Mouse (Mus musculus): ENCODE data around the gene Mettl27. TPM values are rescaled to one million over a fixed set of nuclear protein-coding genes. Genes with fewer than 3 reads are reported as not detected.

Mettl27 gene
- polyA plus RNA-seq, 1 experiment = 10.9 TPM

DNA sequence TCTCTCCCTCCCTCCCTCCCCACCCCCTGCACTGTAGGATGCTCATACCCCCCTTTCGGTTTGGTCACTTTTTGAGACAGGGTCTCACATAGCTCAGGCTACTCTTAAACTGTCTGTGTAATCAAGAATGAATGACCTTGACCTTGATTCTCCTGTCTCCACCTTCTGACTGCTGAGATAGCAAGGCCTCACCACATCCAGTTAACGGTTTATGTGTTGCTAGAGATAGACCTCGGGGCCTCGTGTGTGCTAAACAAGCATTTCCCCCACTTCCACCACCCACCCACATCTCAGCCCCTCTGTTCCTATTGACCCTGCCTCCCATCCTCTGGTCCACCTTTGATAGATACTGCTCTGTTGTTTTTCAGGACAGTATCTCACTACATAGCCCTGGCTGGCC, 45.7 kb downstream of the Mettl27 start:
- no peak for DNase-seq
- no peaks in the 10 kb centered on the region for H3K4me1 ChIP-seq (ENCODE audit: control insufficient read depth, insufficient read depth, low read length)
- no peak overlapping the region for H3K27ac ChIP-seq (ENCODE audit: insufficient read depth, low read length)
- H3K4me3 ChIP-seq (replicated peaks; ENCODE audit: insufficient read depth, low read depth, low read length) = no peak overlapping the region
- H3K27me3 ChIP-seq (ENCODE audit: control insufficient read depth, insufficient read depth, low read length) = no peaks in the 10 kb centered on the region
- TF ChIP-seq CTCF (IDR thresholded peaks at IDR 0.05; ENCODE audit: borderline replicate concordance, insufficient read depth, low read depth, low read length) (no peak), POLR2A (IDR thresholded peaks at IDR 0.05; ENCODE audit: borderline replicate concordance, insufficient read depth, low read length) (no peak)
- 83% methylated on average over 4 of the region's 4 CpGs for WGBS

DNA sequence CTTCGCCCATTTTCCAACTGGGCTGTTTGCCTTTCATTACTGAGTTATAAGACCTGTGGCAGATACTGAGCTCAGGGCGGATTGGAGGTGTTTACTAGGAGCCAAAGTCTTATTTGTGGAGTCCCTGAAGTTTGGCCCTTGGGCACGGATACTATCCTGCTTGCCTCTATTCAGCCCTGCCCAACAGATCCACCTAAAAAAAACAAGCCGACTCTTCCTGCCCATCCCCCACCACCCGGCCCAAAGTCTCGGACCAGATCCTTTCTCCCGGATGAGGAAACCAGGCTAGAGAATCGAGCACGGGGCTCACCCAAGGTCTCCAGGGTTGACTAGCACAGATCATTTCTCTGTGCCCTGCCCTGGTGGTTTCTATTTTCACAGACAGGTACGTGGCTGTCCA, 49.0 kb downstream of the Mettl27 start:
- no peaks in the 10 kb centered on the region; the same call in 1 of the 2 replicates for H3K27me3 ChIP-seq (ENCODE audit: control insufficient read depth, insufficient read depth, low read length)
- H3K4me1 ChIP-seq (ENCODE audit: control insufficient read depth, insufficient read depth, low read length) = no peaks in the 10 kb centered on the region
- H3K4me3 ChIP-seq (replicated peaks; ENCODE audit: insufficient read depth, low read depth, low read length) = no peak overlapping the region
- DNase-seq = no peak
- TF ChIP-seq POLR2A (IDR thresholded peaks at IDR 0.05; ENCODE audit: borderline replicate concordance, insufficient read depth, low read length) = no peak
- no peak for TF ChIP-seq CTCF (IDR thresholded peaks at IDR 0.05; ENCODE audit: borderline replicate concordance, insufficient read depth, low read depth, low read length)
- 72% methylated on average over 10 of the region's 10 CpGs for WGBS
- H3K27ac ChIP-seq (ENCODE audit: insufficient read depth, low read length) = no peak overlapping the region

DNA sequence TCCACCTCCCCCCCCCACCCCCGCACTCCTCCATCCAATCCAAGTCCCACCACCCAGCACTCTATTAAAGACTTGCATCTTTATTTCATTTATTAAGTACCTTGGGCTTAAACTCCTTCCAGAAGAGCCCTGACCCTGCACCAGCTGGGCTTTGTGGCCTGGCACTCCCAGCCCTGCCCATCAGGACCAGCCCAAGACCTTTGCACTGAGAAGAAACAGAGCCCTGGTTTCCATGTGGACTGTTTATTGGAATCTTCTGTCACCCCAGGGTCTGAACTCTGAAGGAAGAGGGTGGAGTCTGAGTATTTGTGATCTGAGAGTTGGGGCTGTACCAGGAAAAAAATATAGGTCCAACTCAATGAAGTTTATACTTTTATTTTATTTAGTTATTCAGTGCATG, 50.9 kb downstream of the Mettl27 start:
- Histone ChIP-seq H3K4me3 (replicated peaks; ENCODE audit: insufficient read depth, low read depth, low read length) (no peak overlapping the region), H3K27ac (ENCODE audit: insufficient read depth, low read length) (no peak overlapping the region), H3K27me3 (ENCODE audit: control insufficient read depth, insufficient read depth, low read length) (no peaks in the 10 kb centered on the region; the same call in 1 of the 2 replicates), H3K4me1 (ENCODE audit: control insufficient read depth, insufficient read depth, low read length) (no peaks in the 10 kb centered on the region)
- TF ChIP-seq POLR2A (IDR thresholded peaks at IDR 0.05; ENCODE audit: borderline replicate concordance, insufficient read depth, low read length) = no peak
- TF ChIP-seq CTCF (IDR thresholded peaks at IDR 0.05; ENCODE audit: borderline replicate concordance, insufficient read depth, low read depth, low read length) = no peak
- WGBS = 100% methylated on average over 1 of the region's 1 CpGs
- no peak for DNase-seq

DNA sequence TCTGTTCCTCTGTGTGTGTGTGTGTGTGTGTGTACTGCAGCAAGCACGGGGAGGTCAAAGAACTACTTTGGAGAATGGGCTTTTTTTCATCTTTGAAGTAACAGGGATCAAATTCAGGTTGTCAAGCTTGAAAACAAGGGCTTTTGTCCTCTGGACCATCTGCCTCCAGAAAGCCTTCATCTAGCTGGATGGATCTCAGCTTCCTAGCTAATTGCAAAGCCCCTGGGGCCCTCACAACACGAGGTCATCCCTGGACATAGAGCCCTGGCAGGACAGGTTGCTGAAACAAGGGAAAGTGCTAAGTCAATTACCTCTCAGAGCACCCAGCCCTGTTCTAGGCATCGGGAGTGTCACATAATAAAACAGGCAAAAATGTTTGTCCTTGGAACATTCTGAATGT, 51.6 kb downstream of the Mettl27 start:
- no peaks in the 10 kb centered on the region for H3K4me1 ChIP-seq (ENCODE audit: control insufficient read depth, insufficient read depth, low read length)
- WGBS = 33% methylated on average over 3 of the region's 3 CpGs
- TF ChIP-seq CTCF (IDR thresholded peaks at IDR 0.05; ENCODE audit: borderline replicate concordance, insufficient read depth, low read depth, low read length) (no peak), POLR2A (IDR thresholded peaks at IDR 0.05; ENCODE audit: borderline replicate concordance, insufficient read depth, low read length) (no peak)
- H3K27me3 ChIP-seq (ENCODE audit: control insufficient read depth, insufficient read depth, low read length) = no peaks in the 10 kb centered on the region; the same call in 1 of the 2 replicates
- H3K4me3 ChIP-seq (replicated peaks; ENCODE audit: insufficient read depth, low read depth, low read length) = no peak overlapping the region
- H3K27ac ChIP-seq (ENCODE audit: insufficient read depth, low read length) = no peak overlapping the region
- no peak for DNase-seq

DNA sequence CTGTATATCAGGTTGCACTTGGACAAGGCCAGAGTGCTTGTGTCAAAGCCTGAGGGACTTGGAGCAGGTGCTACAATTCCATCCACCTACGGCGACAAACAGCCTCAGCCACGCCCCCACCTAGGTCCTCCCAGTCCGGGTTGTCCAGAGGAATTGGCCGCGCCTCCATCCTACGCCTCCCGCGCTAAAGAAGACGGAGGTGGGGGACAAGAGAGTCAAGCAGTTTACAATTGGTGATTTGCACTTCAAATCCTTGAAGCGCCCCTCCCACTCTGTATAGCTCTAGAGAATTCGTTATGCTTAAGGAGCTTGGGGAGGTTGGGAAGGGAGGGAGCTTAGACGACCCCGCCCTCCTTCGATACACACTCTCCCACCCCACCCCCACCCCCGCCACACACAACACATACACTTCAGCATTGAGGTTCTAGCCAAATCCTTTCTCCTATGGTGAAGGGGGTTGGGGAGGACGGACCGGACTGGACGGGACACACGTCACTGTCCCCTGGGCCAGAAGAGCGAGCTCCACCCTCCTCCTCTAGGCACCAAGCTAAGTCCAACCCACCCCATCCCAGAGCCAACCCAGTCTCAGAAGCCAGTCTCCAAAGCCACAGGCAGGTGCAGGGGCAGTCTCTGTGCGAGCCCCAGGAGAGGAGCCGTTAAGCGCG, 53.6 kb downstream of the Mettl27 start, which contains the start of gene Cldn3:
TSS of gene Cldn3 (plus strand) at position 582 of the 665 bp plus-strand sequence.
- Histone ChIP-seq H3K4me1 (ENCODE audit: control insufficient read depth, insufficient read depth, low read length) (no peaks in the 10 kb centered on the region), H3K27me3 (ENCODE audit: control insufficient read depth, insufficient read depth, low read length) (no peaks in the 10 kb centered on the region; the same call in 1 of the 2 replicates), H3K4me3 (replicated peaks; ENCODE audit: insufficient read depth, low read depth, low read length) (no peak within 1 kb of the TSS), H3K27ac (ENCODE audit: insufficient read depth, low read length) (no peak within 1 kb of the TSS)
- DNase-seq = no peak
- no peak for TF ChIP-seq POLR2A (IDR thresholded peaks at IDR 0.05; ENCODE audit: borderline replicate concordance, insufficient read depth, low read length)
- no peak for TF ChIP-seq CTCF (IDR thresholded peaks at IDR 0.05; ENCODE audit: borderline replicate concordance, insufficient read depth, low read depth, low read length)
- WGBS = 3% methylated on average over 25 of the region's 25 CpGs

DNA sequence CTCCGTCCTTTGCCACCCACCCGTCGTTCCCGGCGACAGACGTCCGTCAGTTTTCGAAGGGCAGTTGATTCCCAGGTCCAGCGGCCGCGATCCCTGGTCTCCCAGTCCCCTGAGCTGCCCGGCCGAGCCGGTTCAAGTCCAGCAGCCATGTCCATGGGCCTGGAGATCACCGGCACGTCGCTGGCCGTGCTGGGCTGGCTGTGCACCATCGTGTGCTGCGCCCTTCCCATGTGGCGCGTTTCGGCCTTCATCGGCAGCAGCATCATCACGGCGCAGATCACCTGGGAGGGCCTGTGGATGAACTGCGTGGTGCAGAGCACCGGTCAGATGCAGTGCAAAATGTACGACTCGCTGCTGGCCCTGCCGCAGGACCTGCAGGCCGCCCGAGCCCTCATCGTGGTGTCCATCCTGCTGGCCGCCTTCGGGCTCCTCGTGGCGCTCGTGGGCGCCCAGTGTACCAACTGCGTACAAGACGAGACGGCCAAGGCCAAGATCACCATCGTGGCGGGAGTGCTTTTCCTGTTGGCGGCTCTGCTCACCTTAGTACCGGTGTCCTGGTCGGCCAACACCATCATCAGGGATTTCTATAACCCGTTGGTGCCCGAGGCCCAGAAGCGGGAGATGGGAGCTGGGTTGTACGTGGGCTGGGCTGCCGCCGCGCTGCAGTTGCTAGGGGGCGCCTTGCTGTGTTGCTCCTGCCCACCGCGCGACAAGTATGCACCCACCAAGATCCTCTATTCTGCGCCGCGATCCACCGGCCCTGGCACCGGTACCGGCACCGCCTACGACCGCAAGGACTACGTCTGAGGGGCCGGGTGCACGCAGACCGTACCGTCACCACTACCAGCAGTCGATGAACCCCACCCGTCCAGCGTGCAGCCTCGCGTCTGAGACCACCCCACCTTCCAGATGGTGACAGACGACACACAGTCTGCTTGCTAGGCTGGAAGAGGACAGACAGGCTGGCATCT, 54.4 kb downstream of the Mettl27 start:
- no peak overlapping the region for H3K27ac ChIP-seq (ENCODE audit: insufficient read depth, low read length)

DNA sequence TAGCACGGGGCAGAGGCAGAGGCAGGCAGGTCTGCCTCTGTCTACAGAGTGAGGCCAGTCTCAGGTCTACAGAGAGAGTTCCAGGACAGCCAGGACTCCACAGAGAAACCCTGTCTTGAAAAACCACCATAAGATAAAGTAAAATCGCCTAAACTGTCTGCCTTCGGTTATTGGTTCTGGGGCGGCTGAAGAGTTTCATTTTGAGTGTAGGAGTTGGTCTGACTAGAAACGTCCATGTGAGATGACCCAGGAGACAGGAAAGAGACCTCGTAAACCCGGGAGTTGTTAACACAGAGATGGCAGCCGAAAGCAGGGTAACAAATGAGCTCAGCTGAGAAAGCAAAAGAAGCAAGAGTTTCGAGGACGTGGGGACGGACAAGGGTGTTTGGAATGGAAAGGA, 57.0 kb downstream of the Mettl27 start:
- DNase-seq = no peak
- Histone ChIP-seq H3K27ac (ENCODE audit: insufficient read depth, low read length) (no peak overlapping the region), H3K4me3 (replicated peaks; ENCODE audit: insufficient read depth, low read depth, low read length) (no peak overlapping the region), H3K27me3 (ENCODE audit: control insufficient read depth, insufficient read depth, low read length) (no peaks in the 10 kb centered on the region; the same call in 1 of the 2 replicates), H3K4me1 (ENCODE audit: control insufficient read depth, insufficient read depth, low read length) (no peaks in the 10 kb centered on the region)
- no peak for TF ChIP-seq POLR2A (IDR thresholded peaks at IDR 0.05; ENCODE audit: borderline replicate concordance, insufficient read depth, low read length)
- TF ChIP-seq CTCF (IDR thresholded peaks at IDR 0.05; ENCODE audit: borderline replicate concordance, insufficient read depth, low read depth, low read length) = no peak
- 79% methylated on average over 11 of the region's 11 CpGs for WGBS

More for the DNA sequence above, 54.4 kb downstream of the Mettl27 start:
- no peaks in the 10 kb centered on the region for H3K4me1 ChIP-seq (ENCODE audit: control insufficient read depth, insufficient read depth, low read length)
- H3K27me3 ChIP-seq (ENCODE audit: control insufficient read depth, insufficient read depth, low read length) = no peaks in the 10 kb centered on the region; the same call in 1 of the 2 replicates
- 4% methylated on average over 79 of the region's 79 CpGs for WGBS
- TF ChIP-seq CTCF (IDR thresholded peaks at IDR 0.05; ENCODE audit: borderline replicate concordance, insufficient read depth, low read depth, low read length) = no peak
- no peak for TF ChIP-seq POLR2A (IDR thresholded peaks at IDR 0.05; ENCODE audit: borderline replicate concordance, insufficient read depth, low read length)
- DNase-seq = peak in 1 of 2 experiments; percentile 14
- no peak overlapping the region for H3K4me3 ChIP-seq (replicated peaks; ENCODE audit: insufficient read depth, low read depth, low read length)
